Mouse (Mus musculus): ENCODE results near the gene Gm10309. TPM values are rescaled to one million over a fixed set of nuclear protein-coding genes. Genes with fewer than 3 reads are reported as not detected.
"Not testable (repeated sequence)": the region's sequence is repeated elsewhere in the genome, so short reads cannot be mapped to it uniquely, and the experiment has no call there.

Gm10309 gene
- total RNA-seq, 2 experiments from 2014 or later: not detected

DNA sequence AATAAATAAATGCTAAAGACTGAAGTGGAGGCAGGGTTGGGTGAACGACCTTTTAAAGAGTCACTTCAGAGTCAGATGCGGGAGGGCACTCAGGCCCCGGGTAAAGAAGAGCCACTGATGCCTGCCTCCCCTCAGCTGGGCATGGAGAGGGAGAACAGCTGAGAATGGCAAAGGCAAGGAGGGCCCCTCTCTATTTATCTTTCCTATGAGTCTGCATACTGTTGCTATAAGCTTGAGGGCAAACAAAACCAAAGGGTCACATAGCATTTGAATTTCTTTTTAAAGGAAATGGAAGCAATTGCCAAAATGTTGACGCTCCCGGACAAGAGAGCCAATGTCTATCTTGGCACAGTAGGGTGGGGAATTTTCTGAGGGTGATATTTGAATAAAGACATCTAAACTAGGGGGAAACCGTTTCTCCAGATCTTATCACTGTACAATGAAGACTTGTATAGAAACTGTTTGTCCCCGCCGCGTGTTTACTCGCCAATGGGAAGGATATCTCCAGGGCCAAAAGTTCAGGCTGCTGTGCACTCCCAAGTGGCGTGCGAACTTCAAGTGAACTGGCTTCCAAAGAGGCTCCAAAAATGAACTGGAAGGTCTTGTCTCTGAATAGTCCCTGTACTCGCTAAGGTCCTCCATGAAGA, 10.1 kb upstream of the Gm10309 start:
- no peak for DNase-seq

DNA sequence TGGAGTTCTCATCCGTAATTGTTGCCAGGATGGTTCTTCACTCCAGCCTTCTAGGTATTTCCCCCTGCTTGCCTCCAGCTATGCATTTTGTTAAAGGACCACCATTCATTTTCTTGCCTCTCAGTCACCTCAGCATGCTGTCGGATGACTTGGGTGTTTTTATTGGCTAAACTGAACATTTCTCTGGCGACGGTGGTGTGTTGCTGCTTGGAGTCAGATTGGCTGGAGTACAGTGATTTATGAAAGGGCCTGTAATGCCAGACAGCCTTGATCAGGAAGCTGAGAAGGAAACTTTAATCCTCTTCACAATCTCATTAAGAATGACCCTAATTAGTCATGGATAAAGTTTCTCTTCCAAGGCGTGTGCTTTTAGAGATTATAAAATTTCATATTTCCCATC, 4.8 kb upstream of the Gm10309 start:
- DNase-seq: no peak

DNA sequence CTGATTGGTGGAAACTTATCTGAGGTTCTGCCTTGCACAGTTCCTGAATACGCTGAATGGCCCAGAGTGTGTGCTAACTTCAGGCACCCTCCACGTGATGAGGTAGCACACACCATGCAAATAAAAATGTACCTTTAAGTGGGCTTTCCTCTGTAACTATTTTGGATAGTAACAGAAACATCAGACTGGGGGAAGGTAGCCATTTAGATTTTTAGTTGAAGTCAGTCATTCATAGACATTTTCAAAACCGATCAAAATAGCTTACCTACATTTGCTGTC, 3.1 kb upstream of the Gm10309 start:
- no peak for DNase-seq

DNA sequence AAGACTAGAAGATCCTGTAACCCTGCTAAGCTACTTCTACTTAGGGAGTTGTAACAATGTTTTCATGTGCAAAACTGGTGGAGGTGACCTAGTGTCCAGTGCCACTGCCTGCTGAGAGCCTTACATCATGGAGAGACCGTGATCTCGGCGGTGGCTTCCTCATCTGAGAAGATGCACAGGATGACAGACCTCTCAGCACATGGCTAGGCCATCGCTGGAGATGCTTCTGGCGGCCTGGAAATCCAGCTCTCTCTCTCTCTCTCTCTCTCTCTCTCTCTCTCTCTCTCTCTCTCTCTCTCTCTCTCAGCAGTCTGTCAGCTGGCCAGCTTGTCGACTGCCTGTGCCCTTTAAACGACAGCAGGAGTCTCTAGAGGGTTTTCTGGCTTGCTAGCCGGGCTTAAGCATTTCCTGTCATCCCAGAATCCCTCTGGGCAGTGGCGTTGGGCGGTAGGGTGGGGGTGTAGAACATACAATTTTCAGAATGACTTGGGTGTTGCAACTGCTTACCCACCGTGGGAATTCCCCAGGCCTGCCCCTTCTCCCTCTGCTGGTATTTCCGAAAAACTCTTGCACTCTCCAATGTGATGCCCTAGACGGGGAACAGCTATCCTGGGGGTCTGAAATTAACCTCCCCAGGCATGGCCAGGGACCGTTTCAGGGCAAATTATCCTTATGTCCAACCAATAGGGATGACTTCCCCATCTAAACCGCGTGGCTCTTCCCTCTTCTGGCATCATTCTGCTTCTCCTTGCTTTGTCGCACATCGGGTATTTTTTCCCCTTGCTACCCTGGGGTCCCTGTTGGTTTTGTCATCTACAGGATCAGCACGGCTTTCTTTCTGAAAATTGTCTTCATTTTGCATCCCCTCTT, 2.5 kb upstream of the Gm10309 start:
- peak; percentile 29 to 68 for DNase-seq

- DNase-seq: no peak
These were observed 1.8 kb upstream of the Gm10309 start for GRCm38 (mm10) chr17:86506881-86507280.

GRCm38 (mm10) chr17:86503208-86503897, 1.7 kb downstream of the Gm10309 start:
- DNase-seq: no peak

DNA sequence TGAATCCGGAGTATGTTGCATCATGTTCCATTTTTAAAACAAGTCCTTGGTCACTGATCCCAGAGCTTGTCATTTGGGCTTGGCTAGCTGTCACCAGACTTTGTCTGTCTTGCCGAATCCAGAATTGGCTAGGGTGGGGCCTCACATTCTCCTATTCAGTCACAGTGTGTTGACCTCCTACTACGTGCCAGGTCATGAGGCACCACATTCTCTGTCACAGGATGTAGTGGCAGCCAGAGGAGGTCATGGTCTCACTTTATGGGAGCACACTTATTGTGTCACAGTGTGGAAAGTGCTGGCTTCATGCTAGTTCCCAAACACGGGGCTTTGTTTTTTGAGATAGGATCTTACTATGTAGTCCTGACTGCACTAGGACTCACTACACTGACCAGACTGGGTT, 3.6 kb downstream of the Gm10309 start:
- no peak for DNase-seq

DNA sequence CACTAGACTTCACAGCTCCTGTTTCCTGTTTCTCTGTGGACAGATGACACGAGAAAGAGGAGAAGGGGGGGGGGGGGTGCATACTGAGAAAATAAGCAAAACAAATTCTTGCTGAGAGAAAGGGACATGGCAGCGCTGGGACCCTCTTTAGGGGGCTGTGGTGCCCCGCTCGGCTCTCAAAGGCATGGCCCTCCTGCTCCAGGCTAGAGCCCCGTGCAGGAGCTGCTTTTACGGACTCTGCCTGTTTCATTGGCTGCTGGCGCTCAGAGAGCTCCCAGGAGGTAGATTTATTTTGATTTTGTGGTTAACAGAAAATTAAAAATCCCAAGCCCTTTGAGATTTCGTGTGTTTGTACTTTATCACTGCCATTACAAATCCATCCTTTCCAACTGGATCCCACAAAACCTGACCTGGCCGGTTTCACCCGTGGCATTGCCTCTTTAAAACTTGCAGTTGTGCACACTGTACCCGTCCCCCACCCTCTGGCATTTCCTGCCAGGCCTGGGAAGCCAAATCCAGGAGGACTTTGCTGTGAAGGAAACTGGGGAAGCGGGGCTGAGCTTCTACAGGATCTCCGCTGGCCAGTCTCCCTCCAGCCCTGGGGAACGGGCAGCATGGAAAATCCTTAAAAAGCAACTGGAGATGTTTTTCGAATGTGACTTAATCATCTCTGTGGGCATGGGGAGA, 5.5 kb downstream of the Gm10309 start:
- peak; percentile 51 to 65 for DNase-seq

DNA sequence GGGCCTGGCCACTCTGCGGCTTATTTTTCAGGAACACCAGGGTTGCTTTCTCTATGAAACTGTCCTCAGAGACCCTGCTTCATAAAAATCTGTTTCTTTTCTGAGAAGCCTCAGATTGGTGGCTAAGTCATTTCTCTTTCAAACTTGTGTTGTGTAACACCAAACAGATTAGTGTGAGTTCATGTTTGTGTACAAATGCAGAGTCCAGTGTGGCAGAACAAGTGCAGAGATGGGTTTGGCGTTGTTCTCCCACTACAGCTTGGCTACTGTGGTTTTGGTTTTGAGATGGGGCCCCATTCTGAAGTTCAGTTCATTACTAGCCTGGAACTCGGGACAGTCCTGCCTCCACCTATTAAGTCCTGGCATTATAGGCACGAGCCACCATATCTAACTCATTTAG, 7.7 kb downstream of the Gm10309 start:
- DNase-seq: no peak

- peak; percentile 45 to 68 for DNase-seq
These were observed 8.8 kb downstream of the Gm10309 start for GRCm38 (mm10) chr17:86496123-86496771.

- no peak for DNase-seq
These were observed 10.1 kb downstream of the Gm10309 start for GRCm38 (mm10) chr17:86494895-86495294.

GRCm38 (mm10) chr17:86494494-86494893, 10.5 kb downstream of the Gm10309 start:
- DNase-seq: no peak

DNA sequence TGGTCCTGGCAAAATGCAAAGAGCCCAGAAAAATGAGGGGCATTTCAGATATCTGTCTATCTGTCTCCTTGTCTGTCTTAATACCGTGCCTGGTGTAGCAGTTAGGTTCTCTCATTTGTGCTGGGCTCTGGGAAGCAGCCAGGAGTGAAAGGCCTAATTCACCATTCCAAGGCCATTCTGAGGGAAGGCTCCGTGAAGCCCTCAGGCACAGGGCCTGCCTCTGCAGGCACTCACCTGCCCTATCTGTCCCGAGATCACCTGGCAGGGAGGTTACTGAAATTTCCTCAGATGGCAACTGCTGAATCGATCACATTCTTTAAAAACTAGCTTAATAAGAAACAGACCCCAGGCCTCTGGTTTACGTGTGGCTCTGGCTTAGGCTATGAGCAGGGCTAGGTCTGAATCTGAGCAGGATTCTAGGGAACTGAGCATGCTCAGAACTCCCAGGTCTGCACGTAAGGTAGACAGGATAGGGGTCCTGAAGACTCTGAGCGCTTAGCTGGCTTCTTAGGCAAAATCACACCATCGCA, 11.1 kb downstream of the Gm10309 start:
- DNase-seq: peak; percentile 11 to 29

DNA sequence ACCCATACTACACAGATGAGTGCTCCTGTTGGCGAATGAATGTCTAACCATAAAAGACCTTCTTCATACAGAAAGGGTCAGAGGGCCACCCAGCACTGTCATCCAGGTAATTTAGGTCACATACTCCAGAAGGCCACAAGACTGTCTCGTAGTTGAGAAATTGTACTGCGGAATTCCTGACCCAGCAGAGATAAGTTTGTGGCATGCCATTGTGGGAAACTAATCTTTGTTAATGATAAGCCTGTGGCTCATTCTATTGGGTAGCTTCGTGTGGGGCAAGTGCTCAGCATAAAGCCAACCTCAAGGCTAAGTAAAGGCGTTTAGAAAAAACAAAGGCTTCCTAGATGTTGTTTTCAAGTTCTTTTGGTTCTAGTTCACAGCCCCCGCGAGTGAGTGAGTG, 12.7 kb downstream of the Gm10309 start:
- no peak for DNase-seq

DNA sequence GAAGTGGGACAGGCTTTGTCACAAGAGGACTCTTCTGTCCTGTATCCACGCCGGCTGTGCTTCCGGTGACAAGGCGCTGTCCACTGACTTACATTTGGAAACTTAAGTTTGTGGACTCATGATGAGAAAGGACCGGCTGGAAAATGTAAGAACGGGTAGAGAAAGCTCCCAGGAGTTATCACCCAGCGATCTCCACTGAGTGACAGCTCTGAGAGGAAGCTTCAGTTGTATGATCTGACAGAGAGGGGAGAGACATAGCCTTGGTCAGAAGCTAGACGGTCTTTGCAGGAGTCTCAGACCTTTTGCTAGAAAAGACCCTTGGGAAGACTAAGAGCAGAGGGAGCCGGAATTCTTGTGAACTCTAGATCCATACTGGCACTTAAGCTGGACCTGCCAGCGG, 15.2 kb downstream of the Gm10309 start:
- DNase-seq: no peak

DNA sequence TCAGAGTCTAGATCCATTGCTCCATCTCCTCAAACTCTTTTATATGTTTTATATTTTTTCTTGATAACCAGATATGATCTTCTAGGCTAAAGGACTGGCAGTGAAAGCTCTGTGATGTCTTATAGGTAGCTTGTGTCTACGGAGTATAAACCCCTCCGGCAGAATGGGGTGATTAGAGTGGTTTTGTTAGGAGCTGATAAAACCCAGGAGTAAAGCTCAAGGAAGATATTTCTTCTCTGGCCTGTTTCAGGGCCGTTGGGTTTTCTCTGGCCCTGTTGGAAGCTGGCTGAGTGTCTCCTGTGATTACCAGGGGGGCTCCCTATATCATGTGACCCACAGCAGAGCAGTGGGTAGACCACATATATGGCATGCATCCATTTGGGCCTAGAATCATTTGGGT, 17.6 kb downstream of the Gm10309 start:
- no peak for DNase-seq

GRCm38 (mm10) chr17:86486657-86487056, 18.4 kb downstream of the Gm10309 start:
- DNase-seq: no peak

- peak; percentile 80 to 85 for DNase-seq
These were observed 20.8 kb downstream of the Gm10309 start for GRCm38 (mm10) chr17:86484087-86484737.

- DNase-seq: no peak
These were observed 22.4 kb downstream of the Gm10309 start for GRCm38 (mm10) chr17:86482675-86483074.

GRCm38 (mm10) chr17:86479406-86479805, 25.6 kb downstream of the Gm10309 start:
- DNase-seq: no peak

DNA sequence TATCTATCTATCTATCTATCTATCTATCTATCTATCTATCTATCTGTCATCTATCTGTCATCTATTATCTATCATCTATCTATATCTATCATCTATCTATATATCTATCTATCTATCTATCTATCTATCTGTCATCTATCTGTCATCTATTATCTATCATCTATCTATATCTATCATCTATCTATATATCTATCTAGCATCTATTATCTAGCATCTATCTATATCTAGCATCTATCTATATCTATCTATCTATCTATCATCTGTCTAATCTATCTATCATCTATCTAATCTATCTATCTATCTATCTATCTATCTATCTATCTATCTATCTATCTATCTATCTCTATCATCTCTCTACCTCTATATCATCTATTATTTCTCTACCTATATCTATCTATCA, 27.6 kb downstream of the Gm10309 start:
- not testable (repeated sequence) for DNase-seq

Measured in adrenal gland, postnatal 36 days (tissue).